Mouse (Mus musculus) retina, postnatal 7 days (tissue): ENCODE measurements around the gene Lrmda.

ENCODE experiments used
- DNase-seq: peaks from one replicate; pipeline ENCODE4 v3.0.0-alpha.2; 2012; ENCODE audit warnings: low read depth, low spot score

Gene Lrmda

DNA sequence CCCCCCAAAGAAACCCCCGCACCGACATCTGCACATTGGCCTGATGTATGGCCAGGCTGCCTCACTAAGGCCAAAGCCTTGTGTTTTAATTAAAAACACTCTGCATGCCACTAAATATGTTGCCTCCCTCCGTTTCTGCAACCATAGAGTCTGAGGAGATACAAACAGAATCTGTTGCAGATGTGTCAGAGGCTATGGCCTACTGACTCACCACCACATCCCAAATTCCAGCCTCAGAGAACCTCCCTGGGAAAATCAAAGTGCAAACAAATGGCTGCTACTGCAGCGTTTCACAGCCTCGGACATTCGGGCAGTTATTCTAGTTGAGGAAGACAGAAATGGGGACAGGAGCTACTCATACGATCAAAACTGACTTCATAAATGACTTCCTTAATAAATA, 1031.9 kb downstream of the Lrmda start:
- no peak for DNase-seq

DNA sequence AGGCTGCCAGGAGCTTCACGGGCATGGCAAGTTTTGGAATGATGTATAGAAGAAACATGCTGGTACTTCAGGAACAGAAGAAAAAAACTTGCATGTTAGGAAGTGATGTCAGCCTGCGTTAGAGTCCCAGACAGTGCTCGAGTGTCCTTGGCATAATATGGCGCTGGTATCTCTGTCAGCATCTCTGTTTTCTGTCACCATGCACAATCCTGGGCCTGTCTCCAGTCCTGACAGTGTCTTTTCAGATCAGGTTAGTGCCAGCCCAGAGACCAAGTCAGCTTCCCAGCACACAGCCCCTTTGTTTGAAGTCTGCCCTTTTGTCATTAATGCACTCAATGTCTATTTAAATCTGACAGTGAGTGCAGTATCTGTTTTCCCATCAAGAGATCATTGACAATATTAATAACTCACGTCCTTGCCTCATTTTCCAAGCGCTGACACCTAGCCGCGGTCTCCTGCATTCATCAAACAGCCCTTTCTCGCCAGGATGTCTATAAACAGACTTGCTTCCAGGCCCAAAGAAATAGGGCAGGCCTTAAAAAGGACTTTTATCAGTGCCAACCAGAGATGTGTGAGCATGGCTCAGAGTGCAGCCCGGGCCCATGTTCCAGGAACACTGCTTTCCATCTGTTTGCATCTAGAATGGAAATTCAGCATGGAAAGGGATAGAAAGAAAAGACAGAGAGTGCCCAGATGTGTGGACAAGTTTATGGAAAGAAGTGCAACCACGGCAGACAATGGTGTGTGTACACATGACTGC, 1033.5 kb downstream of the Lrmda start:
- no peak for DNase-seq

DNA sequence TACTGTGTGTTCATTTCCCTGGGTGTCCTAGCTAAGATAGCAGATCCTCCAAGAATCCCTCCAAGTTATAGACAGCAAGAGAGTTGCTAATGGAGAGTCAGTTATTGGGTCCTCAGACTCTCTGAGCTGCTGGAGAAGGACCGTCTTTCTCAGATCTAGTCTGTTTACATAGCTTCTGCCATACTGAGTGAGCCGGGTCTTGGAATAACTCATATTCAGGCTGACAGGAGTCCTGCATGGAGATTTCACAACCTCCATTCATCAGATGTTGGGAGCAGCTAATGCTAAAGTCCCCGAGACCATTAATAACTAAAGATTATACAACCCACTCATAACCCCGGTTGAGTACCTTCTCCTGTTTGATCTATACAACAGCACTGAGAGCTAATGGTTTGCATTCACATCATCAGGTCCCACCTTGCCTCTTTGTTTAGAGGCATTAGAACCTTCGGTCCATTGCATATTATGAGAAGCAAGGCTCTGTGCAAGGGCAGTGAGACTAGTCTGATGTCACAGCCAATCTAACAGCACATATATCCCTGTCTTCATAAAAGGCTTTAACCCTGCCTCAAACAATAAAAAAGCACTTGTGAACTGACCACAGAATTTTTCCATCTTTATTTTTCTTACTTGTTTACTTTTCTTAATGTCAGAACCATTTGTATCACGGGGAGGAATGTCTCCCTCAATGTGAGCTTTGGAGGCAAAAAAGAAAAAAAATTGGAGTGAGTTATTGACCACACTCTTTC, 1037.9 kb downstream of the Lrmda start:
- no peak for DNase-seq

DNA sequence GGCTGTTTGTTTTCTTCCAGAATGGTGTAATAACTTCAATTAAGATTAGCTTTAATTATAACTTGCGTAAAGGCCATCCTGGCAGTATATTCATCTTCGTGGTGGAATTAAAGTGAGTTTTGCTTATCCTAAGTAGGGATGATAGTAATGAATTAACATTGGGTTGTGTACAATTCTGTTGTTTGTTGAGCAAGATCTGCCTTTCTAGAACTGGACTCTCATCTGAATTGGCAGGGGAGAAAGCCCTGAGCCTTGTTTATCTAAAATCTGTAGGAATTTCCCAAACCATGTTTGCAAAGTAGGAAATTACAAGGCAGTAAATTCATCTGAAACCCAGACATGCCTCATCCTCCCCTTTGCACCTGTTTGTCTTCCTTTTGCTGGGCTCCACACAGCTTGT, 1038.5 kb downstream of the Lrmda start:
- DNase-seq = no peak

DNA sequence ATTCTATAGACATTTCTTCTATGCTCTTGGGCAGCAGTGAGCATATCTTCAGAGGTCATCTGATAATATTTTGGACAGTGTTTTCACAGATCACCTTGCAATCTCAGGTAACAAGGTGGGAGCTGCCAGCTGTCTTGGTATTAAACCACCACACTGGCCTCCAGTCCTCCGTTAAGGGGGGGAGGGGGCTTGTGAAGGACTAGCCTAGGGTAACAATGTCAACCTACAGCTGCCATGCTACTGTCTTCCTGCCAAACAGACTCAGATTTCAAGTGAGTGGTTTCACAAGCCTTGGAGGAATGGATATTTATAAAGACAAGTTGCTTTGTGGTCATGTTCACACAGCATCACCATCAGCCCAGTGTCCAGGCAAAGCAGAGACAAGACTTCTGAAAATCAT, 1059.2 kb downstream of the Lrmda start:
- no peak for DNase-seq

DNA sequence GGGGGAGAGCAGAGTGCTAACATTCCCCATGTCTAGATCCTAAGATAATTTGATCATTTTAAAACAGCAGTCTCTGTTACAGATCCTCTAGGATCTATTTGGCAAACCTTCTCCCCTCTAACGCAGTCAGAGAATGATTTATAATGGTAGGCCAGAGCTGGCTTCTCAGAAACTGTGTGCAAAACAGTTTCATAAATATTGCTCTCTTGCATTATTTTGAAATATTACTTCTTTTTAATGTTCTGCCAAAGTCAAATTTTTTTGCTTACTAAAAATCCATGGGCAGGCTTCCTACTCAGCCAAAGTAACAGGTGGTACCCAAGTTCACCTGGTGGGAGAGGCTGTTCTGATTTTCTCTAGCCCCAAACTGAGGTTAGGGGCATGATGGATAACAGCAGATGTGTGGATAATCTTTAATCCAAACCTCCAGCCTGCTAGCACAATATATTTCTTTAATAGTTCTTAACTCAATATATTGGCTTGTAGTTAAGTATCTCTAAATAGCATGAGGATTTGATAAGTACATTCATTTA, 1064.8 kb downstream of the Lrmda start:
- DNase-seq = no peak

DNA sequence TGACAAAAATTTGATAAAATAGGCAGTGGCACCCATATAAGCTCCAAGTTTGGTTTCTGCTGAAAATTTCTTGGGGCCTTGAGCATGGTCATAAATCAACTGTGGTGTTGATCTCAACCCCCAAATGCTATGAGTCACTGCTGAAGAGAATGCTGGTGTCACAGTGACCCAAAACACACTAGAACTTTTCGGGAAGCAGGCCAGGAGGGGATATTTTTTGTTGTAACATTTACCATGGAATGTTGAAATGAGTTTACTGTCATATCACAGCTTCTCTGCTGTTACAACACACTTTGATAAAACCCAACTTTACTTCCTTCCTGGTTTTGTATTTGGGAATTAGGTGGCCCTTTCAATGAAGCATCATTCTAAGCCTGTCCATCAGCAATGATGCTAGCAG, 1065.3 kb downstream of the Lrmda start:
- no peak for DNase-seq

DNA sequence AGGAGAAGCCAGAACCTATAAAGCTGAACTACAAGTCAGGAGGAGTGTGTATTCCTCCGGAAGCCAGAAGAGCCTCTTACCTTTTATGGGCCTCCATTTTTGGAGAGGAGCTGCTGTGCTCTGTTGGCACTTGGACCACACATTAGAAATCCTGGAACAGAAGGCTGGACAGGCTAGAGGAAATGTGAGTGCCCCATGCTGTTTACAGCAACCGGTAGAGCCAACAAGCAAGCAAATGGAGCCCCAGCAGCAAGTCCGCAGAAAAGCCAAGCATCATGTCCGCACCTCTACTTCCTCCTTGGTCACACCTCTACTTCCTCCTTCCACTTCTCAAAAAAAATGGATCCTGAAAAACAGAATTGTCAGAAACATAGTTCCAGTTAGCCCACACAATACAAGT, 1073.8 kb downstream of the Lrmda start:
- DNase-seq = no peak

DNA sequence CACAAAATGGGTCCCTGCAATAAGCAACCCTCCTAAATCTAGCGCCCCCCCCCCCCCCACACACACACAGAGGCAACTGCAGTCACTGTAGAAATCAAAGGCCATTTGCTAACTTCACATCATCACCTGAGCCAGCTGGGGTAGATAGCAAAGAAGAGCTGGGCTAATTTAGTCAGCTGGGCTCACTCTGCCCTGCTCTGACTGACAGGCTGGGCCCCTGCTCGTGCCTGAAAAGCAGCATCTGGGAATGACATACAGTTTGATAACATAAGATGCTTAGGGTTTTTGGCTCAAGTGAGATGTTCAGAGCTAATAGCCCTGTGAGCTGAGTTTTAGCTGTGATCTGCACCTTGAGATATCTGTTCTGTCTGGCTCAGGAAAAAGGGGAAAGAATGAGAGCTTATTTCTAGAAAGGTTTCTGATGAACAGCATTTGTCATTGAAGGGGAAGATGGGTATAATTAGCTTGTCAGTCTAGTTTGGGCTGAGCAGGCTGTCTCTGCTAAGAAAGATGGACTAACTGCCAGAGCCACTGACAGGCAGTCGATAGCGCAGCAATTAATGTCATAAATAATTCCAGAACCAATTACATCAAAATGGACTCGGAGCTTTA, 1075.1 kb downstream of the Lrmda start:
- no peak for DNase-seq

DNA sequence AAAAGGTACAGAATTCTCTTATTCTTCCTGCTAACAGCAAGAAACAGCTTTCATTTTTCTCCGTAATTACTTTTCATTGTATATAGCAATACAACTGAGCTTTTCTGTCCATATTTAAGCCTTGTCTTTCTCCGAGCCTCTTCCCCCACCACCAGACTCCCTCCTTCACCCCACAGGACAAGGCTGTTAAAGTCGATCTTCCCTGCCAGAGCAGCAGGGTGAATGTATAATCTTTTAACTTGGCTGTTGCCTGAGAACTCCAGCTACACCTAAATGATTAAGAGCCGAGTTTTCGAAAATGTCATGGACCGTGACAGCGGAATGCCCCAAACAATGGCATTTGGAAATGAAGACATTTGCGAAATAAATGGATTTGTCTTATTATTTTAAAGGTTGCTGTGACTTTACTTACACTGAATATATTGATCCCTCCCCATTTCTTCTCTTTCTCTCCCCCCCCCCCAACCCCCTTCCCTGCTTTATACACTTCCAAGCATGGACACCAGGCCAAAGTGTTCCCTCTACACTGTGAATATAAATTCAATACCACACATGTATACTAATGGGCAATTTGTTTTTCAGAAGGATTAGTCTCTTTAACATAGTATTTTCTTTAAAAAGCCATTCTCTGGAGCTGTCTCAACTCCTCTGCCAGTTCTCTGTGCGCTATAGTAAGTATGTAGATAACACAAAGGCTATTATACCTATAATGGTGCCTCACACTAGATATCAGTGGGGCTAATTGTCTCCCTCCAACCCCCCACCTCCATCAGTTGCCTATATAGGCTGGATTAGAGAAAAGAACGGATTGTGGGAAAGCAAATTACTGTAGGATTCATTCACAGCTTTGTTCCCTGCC, 1075.9 kb downstream of the Lrmda start:
- no peak for DNase-seq

DNA sequence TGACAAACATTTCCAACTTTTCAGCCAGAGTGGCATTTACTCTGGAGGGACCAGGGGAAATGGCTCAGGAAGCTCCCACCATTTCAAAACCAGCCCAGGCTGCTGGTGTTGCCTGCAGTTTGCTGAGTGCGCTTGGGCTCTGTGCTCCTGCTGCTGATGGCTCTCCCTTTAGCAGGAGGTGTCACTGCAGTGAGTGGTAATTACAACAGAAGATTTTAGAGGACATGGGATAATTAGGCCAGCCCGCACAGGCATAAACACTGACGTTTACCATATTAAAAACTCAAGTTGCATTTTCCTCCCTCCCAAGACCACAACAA, 1076.5 kb downstream of the Lrmda start:
- no peak for DNase-seq

DNA sequence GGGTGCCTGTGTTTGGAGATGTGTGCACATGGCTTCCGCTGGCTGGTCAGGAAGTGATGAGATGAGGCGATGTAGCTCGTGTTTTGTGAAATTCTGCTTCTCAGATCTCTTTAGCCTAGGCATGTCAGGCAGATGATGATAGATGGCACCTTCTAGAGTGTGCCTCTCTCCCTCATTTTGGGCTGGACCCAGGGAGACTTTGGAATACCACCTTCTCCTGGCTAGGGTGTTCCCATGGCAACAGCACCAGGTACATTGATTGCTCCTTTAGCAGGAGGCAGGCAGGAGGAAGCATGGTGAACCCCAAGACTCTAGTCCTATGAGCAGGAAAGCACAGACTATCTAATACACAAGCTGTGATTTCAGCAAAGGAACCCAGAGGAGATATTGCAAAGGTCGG, 1076.9 kb downstream of the Lrmda start:
- DNase-seq = no peak
